Mouse (Mus musculus) 416B (cell line): Measurements from ENCODE around the gene Htr2a.

Source experiments
- DNase-seq: peaks from one replicate; pipeline ENCODE4 v3.0.0; 2011; ENCODE audit warnings: low read depth

Htr2a gene

DNA sequence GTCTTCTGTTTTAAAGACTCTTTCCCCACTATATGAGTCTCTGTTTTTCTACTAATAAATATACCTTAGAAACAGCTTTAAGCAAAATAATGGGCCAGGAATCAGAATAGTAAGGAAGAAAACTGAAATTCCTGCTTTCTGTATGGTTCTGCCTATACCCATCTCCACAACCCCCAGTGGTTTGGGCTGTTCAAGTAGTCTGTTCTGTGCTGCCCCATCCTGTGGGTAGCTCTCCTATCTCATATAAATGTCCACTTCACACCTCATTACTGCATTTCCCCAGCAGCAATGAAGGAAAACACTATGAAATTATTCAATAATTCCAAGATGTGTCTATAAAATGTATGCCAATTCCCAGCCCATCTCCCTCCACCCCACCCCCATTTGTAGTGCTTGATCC, 56.8 kb downstream of the Htr2a start:
- DNase-seq = no peak

DNA sequence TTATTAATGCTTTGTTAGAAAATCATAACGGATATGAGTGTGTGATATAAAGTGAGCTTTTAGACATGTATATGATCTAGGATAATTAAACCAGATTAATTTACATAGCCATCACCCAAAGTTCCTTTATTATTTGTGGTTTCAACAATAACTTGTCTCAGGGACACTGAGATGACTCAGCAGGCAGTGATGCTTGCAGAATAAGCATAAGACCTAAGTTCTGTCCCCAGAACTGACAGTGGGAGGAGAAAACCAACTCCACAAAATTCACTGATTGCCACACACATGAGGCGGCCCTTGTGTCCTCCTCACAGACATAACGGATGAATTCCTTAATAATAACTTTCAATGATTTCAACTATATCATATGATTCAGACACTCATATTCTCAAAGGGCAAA, 58.6 kb downstream of the Htr2a start:
- peak; percentile 72 for DNase-seq

DNA sequence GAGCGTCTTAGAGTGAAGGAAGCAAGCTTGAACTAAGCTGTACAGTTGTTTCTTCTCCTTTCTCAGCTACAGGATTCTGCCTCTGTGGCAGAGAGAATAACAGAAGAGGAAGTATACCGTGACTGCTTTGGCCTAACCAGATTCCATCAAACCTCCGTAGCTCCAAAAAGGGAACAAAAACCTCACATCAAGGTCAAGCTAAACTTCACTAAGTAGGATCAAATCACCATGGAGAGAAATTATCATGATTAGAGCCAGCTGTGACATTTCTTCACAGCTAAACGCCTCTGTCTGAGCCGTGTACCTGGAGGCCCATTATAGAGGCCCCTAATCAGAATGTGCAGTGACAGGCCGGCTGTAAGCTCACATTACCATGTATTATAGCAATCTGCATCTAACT, 63.3 kb downstream of the Htr2a start:
- DNase-seq = peak; percentile 74

DNA sequence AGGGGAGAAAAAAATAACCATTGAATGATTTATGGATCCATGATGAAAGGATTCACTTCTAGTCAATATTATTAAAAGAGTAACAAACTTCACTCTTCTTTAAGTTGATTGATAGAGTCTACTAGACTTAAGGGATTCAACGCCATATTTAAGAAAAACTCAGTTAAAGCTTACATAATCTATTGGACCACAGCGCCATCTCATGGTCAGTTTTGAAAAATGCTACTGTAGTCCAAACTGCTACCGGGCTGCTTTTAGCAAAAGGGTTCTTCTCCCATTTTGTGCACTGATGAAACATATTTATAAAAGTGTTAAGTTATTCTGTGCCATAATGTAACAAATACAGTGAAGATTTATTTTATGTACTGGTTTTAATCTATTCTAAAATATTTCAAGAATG, 68.4 kb downstream of the Htr2a start:
- DNase-seq = peak; percentile 86

DNA sequence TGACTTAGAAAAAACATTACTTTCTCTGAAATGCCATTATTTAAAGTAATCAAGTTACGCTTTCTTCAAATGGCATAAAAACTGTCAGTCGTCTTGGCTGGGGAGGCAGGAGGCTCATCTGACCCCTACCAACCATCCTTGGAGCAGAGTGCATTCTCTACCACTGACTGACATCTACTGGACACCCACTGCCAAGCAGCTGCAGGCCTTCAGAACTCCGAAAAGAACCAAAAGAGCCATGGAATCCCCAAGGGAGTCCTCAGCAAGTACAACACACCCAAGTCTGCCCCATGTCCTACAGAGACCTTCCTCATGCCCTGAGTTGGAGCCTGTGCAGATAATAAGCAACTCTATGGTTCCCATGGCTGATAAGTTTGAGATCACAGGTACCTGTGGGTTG, 82.9 kb downstream of the Htr2a start:
- DNase-seq = no peak

DNA sequence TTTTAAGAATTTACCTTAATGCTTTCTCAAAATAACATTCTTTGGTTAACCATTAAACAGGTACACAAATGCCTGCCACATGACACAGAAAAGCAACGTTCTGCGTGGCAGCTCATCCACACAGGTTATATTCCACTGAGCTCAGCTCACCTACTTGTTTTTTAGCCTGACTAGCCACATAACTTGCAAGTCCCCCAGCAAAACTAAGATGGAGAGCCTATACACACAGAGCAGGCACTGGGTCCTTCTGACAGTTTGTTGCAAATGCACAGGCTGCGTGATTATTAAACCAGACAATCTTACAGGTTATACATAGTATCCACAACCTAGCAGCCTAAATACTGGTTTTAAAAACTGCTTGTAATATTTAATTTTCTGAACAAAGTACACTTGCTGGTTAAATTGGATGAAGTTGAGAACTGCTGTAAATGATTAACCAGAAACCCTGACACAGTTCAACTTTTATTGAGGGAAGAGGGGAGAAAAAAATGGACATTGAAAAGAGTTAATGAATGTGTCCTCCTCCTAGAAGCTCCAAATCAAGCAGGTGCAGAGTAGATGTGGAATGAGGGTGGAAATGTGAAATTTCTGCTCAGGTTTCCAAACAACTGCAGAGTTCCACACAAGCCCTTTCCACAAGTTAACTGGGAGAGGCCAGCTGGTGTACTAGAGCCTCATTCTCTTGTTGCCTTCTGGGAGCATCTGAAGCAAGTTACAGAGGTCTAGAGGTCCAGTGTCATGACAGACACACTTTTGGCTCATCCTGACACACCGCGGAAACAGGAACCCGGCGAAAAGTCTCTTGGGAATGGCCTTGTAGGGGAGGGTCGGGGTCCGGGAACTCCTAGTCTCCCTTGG, 90.8 kb downstream of the Htr2a start:
- DNase-seq = no peak

DNA sequence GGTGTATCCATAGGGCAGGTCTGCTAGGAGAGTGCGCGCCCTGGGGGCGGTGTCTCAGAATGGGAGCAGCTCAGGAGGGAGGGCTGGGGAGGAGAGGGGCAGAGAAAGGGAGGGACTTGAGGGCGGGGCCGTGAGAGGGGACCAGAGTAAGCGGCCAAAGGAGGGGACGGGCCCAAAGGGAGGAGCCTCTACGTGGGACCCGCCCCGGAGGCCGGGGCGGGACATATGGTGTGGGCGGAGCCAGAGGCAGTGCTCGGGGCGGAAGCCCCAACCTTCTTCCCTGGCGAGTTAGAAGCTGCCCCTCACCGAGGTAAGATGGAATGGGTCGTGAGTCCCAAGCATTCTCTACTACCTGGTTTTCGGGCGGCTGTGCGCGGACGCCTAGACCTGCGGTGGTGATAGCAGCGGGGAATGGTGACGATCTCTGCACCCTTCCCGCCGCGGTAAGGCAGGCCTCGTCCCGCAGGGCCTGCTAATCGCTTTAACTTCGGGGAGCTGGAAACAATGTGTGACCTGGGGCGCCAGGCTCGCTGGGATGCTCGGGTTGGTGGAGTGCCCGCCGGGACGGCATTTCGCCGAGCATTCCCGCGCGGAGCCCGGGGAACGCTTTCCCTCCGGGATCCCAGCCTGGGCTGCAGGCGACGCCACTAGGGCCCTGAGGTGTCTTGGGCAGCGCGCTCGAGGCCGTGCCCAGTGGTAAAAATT, 91.6 kb downstream of the Htr2a start, which contains the start of gene Esd:
Esd (plus strand) TSS at position 219 of the 705 bp plus-strand sequence.
- DNase-seq = peak; percentile 96

DNA sequence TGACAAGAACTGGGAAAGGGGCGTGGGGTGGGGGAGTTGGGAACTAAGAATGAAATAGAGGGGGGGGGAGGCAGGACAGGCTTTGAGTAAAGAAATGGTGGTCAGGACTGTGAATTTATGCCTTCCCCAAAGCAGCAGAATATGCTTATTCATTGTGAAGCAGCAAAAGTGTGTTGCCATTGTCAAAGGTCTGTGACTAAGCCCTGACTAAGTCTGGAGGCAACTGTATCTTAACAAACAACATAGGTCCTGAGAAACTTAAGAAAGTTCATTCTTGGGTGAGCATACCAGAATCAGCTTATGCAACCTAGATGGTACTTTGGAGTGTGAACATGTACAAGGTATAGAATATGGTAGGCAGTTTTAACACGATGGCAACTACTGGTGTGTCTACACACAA, 92.8 kb downstream of the Htr2a start:
- peak; percentile 89 for DNase-seq

DNA sequence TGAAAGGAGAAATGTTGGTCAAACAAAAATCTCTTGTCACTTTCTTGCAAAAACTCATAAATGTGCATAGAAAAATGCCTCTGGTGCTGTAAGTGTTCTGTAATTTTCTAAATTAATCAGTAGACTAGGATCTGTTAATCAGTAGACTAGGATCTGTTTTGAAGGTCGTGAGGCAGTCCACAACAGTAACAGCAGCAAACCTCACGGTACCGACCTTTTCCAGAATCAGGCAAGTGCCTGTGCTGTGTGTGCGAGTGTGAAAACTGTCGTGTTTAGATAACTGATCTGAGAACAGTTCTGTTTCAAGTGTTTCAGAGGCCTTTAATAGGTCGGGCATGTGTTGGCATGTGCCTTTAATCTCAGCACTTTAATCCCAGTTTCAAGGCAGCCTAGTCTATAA, 94.8 kb downstream of the Htr2a start:
- DNase-seq = no peak

DNA sequence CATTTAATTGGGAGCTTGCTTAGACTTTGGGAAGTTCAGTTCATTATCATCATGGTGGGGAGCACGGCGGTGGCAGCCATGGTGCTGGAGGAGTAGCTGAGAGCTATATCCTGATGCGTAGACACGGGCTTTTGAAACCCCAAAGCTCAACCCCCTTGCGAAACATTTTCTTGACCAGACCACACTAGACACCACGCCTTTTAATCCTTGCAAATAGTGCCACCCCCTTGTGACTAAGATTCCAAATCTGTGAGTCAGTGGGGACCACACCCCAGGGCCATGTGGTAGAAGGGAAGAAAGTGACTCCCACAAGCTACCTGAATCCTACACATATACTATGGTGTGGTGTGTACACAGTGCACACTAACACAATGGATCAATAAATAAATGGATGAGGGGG, 96.2 kb downstream of the Htr2a start:
- DNase-seq = peak; percentile 79
